Mouse (Mus musculus) right cerebral cortex, postnatal 10 days (tissue): ENCODE measurements at regions not wholly inside any gene's neighbourhood (a gene's known extent, or its start where the extent isn't known, plus 50 kb on each side); places are given as distances from the start of the nearest gene placed in this dataset.

ENCODE experiments used
- DNase-seq, 2 experiments: peaks; one replicate each; pipeline ENCODE4 v3.0.0; 2021; ENCODE audit warnings: low spot score in 2 of 2

- no peak for DNase-seq
Observed at GRCm38 (mm10) chr3:134105112-134105511, 131.2 kb upstream of the Cxxc4 start.

GRCm38 (mm10) chr3:134105567-134105966 lies 130.7 kb upstream of the Cxxc4 start:
- DNase-seq = no peak

- no peak for DNase-seq
Observed at GRCm38 (mm10) chr3:134114501-134114900, 121.8 kb upstream of the Cxxc4 start.

GRCm38 (mm10) chr3:134115007-134115406 lies 121.3 kb upstream of the Cxxc4 start:
- DNase-seq = no peak

GRCm38 (mm10) chr3:134118898-134119297 lies 117.4 kb upstream of the Cxxc4 start:
- DNase-seq = no peak

GRCm38 (mm10) chr3:134124982-134125381 lies 111.3 kb upstream of the Cxxc4 start:
- no peak for DNase-seq

- no peak for DNase-seq
Observed at GRCm38 (mm10) chr3:134130412-134130811, 105.9 kb upstream of the Cxxc4 start.

- no peak for DNase-seq
Observed at GRCm38 (mm10) chr3:134145251-134145650, 91.0 kb upstream of the Cxxc4 start.

GRCm38 (mm10) chr3:134145935-134146334 lies 90.3 kb upstream of the Cxxc4 start:
- no peak for DNase-seq

GRCm38 (mm10) chr3:134146373-134147224 lies 89.7 kb upstream of the Cxxc4 start:
- peak; percentile 67 to 75 for DNase-seq

GRCm38 (mm10) chr3:134162288-134162687 lies 74.0 kb upstream of the Cxxc4 start:
- DNase-seq = no peak

- no peak for DNase-seq
Observed at GRCm38 (mm10) chr3:134169922-134170321, 66.4 kb upstream of the Cxxc4 start.

GRCm38 (mm10) chr3:134172357-134172756 lies 63.9 kb upstream of the Cxxc4 start:
- no peak for DNase-seq

- no peak for DNase-seq
Observed at GRCm38 (mm10) chr3:134178491-134179054, 57.7 kb upstream of the Cxxc4 start.

GRCm38 (mm10) chr3:134184042-134184441 lies 52.2 kb upstream of the Cxxc4 start:
- DNase-seq = no peak
